Mouse (Mus musculus) small intestine, adult 2 months (tissue): ENCODE results near the gene Sfmbt2.

Experiments
- CTCF ChIP-seq: fragments of 200-500 bp; IDR thresholded peaks from 2 replicates; pipeline ENCODE4 v1.5.1; 2012; ENCODE audit warnings: low read depth, mild to moderate bottlenecking, control low read depth, inconsistent platforms, low read length, moderate library complexity, mixed read lengths; ENCODE audit not compliant: insufficient replicate concordance, insufficient read length; ENCODE audit errors: extremely low read depth
- POLR2A ChIP-seq: fragments of 200-500 bp; IDR thresholded peaks from 2 replicates; pipeline ENCODE4 v1.6.1; 2012; ENCODE audit warnings: low read depth, mild to moderate bottlenecking, control low read depth, inconsistent platforms, low read length, moderate library complexity

GRCm38 (mm10) chr2:10372321-10372723 lies 2.0 kb downstream of the Sfmbt2 start:
- TF ChIP-seq CTCF = no peak
- TF ChIP-seq POLR2A = no peak
